Mouse (Mus musculus) heart, embryonic 15.5 days (tissue): ENCODE data around the gene Arl14. TPM values are rescaled to one million over a fixed set of nuclear protein-coding genes. Genes with fewer than 3 reads are reported as not detected.
"Not testable (repeated sequence)": the region's sequence is repeated elsewhere in the genome, so short reads cannot be mapped to it uniquely, and the experiment has no call there.

Experiments used
- ATAC-seq: fragments of 200-750 bp; cut with Nextera tagmentation; replicated peaks from 2 replicates; pipeline ENCODE4 v1.8.0; 2017; ENCODE audit warnings: low read depth, moderate TSS enrichment; ENCODE audit not compliant: insufficient number of reproducible peaks, insufficient read depth, low FRiP score
- H3K27ac ChIP-seq: fragments of 300-500 bp; sonication (generic); 2 replicates; pipeline ENCODE4 v1.5.1; 2015; ENCODE audit warnings: mild to moderate bottlenecking, inconsistent platforms
- H3K27me3 ChIP-seq: fragments of 300-500 bp; sonication (generic); 2 replicates; pipeline ENCODE4 v1.6.1; 2015; ENCODE audit warnings: inconsistent platforms
- H3K36me3 ChIP-seq: fragments of 300-500 bp; sonication (generic); 2 replicates; pipeline ENCODE4 v1.6.1; 2015; ENCODE audit warnings: mild to moderate bottlenecking, inconsistent platforms
- H3K4me1 ChIP-seq: fragments of 300-500 bp; sonication (generic); replicated peaks from 2 replicates; pipeline ENCODE4 v1.6.1; 2015; ENCODE audit warnings: inconsistent platforms
- H3K4me2 ChIP-seq: fragments of 300-500 bp; sonication (generic); 2 replicates; pipeline ENCODE4 v1.6.1; 2015; ENCODE audit warnings: inconsistent platforms, mild to moderate bottlenecking, moderate library complexity
- H3K4me3 ChIP-seq: fragments of 300-500 bp; sonication (generic); 2 replicates; pipeline ENCODE4 v1.5.1; 2015; ENCODE audit warnings: mild to moderate bottlenecking, inconsistent platforms
- H3K9ac ChIP-seq: fragments of 300-500 bp; sonication (generic); 2 replicates; pipeline ENCODE4 v1.6.1; 2015; ENCODE audit warnings: mild to moderate bottlenecking, inconsistent platforms
- H3K9me3 ChIP-seq: fragments of 300-500 bp; sonication (generic); replicated peaks from 2 replicates; pipeline ENCODE4 v1.6.1; 2016; ENCODE audit warnings: inconsistent platforms
- WGBS: fragments of 180-500 bp; shearing (Covaris S2); methylation state at CpG from one replicate; pipeline ENCODE4 v1.1.7; 2015; ENCODE audit warnings: mixed read lengths; 5-methylcytosine and 5-hydroxymethylcytosine counted together
- polyA plus RNA-seq: library from polyadenylated mRNA; unstranded; fragments of >200 nt; fragmentation: Nextera tagmentation; extraction: Ambion mirVana; gene quantifications from 2 replicates; pipeline ENCODE4 v1.2.1, GENCODE M21; 2015

The Arl14 gene
- polyA plus RNA-seq, 1 experiment from 2014 or later, result not detected

GRCm38 (mm10) chr3:69214566-69214965 lies 7.7 kb upstream of the Arl14 start:
- 83% methylated on average over 5 of the region's 5 CpGs for WGBS
- H3K27ac ChIP-seq, result no peak overlapping the region
- H3K4me2 ChIP-seq, result no peak overlapping the region
- ATAC-seq, result no peak
- no peak overlapping the region for H3K9ac ChIP-seq
- H3K27me3 ChIP-seq, result no peaks in the 10 kb centered on the region
- H3K4me3 ChIP-seq, result no peak overlapping the region
- H3K4me1 ChIP-seq, result no peaks in the 10 kb centered on the region
- no peaks in the 10 kb centered on the region for H3K9me3 ChIP-seq
- H3K36me3 ChIP-seq, result no peaks in the 10 kb centered on the region

GRCm38 (mm10) chr3:69222502-69222900 lies 282 bp downstream of the Arl14 start:
- H3K4me3 ChIP-seq, result no peak overlapping the region
- no peak overlapping the region for H3K4me2 ChIP-seq
- WGBS, result 85% methylated on average over 14 of the region's 14 CpGs
- no peak for ATAC-seq
- H3K27me3 ChIP-seq, result no peaks in the 10 kb centered on the region
- H3K36me3 ChIP-seq, result no peaks in the 10 kb centered on the region
- no peak overlapping the region for H3K9ac ChIP-seq
- no peak overlapping the region for H3K27ac ChIP-seq
- H3K9me3 ChIP-seq, result no peaks in the 10 kb centered on the region
- H3K4me1 ChIP-seq, result peaks cover 12% of the 10 kb centered on the region

- 90% methylated on average over 7 of the region's 7 CpGs for WGBS
- ATAC-seq, result no peak
- H3K9me3 ChIP-seq, result no peaks in the 10 kb centered on the region
- H3K27me3 ChIP-seq, result no peaks in the 10 kb centered on the region
- no peak overlapping the region for H3K4me2 ChIP-seq
- no peak overlapping the region for H3K9ac ChIP-seq
- no peaks in the 10 kb centered on the region for H3K36me3 ChIP-seq
- no peak overlapping the region for H3K27ac ChIP-seq
- H3K4me1 ChIP-seq, result peaks cover 12% of the 10 kb centered on the region
- no peak overlapping the region for H3K4me3 ChIP-seq
Observed at GRCm38 (mm10) chr3:69222987-69223386, 768 bp downstream of the Arl14 start.

- Histone ChIP-seq H3K4me2 (no peak overlapping the region), H3K4me3 (no peak overlapping the region), H3K27ac (no peak overlapping the region), H3K27me3 (no peaks in the 10 kb centered on the region), H3K4me1 (peaks cover 12% of the 10 kb centered on the region), H3K9ac (no peak overlapping the region), H3K9me3 (no peaks in the 10 kb centered on the region), H3K36me3 (no peaks in the 10 kb centered on the region)
- ATAC-seq, result no peak
- WGBS, result 63% methylated on average over 8 of the region's 8 CpGs
Observed at GRCm38 (mm10) chr3:69223666-69224065, 1.4 kb downstream of the Arl14 start.

- no peak overlapping the region for H3K4me3 ChIP-seq
- H3K36me3 ChIP-seq, result no peaks in the 10 kb centered on the region
- H3K27ac ChIP-seq, result peak overlapping the region; percentile 73
- ATAC-seq, result no peak
- peaks cover 12% of the 10 kb centered on the region for H3K4me1 ChIP-seq
- no peak overlapping the region for H3K9ac ChIP-seq
- no peak overlapping the region for H3K4me2 ChIP-seq
- H3K27me3 ChIP-seq, result no peaks in the 10 kb centered on the region
- H3K9me3 ChIP-seq, result no peaks in the 10 kb centered on the region
Observed at GRCm38 (mm10) chr3:69225019-69225418, 2.8 kb downstream of the Arl14 start.

GRCm38 (mm10) chr3:69226496-69226895 lies 4.3 kb downstream of the Arl14 start:
- H3K27ac ChIP-seq, result no peak overlapping the region
- no peak for ATAC-seq

GRCm38 (mm10) chr3:69228002-69228401 lies 5.8 kb downstream of the Arl14 start:
- Histone ChIP-seq H3K9ac (no peak overlapping the region), H3K4me1 (peaks cover 12% of the 10 kb centered on the region), H3K4me2 (no peak overlapping the region), H3K27ac (no peak overlapping the region), H3K9me3 (no peaks in the 10 kb centered on the region), H3K36me3 (no peaks in the 10 kb centered on the region), H3K27me3 (no peaks in the 10 kb centered on the region), H3K4me3 (no peak overlapping the region)
- WGBS, result 88% methylated on average over 1 of the region's 1 CpGs
- ATAC-seq, result no peak

More at GRCm38 (mm10) chr3:69226496-69226895, 4.3 kb downstream of the Arl14 start:
- Histone ChIP-seq H3K36me3 (no peaks in the 10 kb centered on the region), H3K4me1 (peaks cover 12% of the 10 kb centered on the region), H3K9me3 (no peaks in the 10 kb centered on the region), H3K4me2 (no peak overlapping the region), H3K9ac (no peak overlapping the region), H3K4me3 (no peak overlapping the region), H3K27me3 (no peaks in the 10 kb centered on the region)
- WGBS, result 52% methylated on average over 2 of the region's 2 CpGs

GRCm38 (mm10) chr3:69231522-69232138 lies 9.4 kb downstream of the Arl14 start:
- Histone ChIP-seq H3K4me1 (no peaks in the 10 kb centered on the region), H3K36me3 (no peaks in the 10 kb centered on the region), H3K9me3 (no peaks in the 10 kb centered on the region), H3K4me2 (no peak overlapping the region), H3K27ac (no peak overlapping the region), H3K27me3 (no peaks in the 10 kb centered on the region), H3K4me3 (no peak overlapping the region), H3K9ac (no peak overlapping the region)
- WGBS, result 86% methylated on average over 14 of the region's 14 CpGs
- ATAC-seq, result no peak

GRCm38 (mm10) chr3:69233552-69234189 lies 11.5 kb downstream of the Arl14 start:
- not testable (repeated sequence) for H3K4me1 ChIP-seq, H3K4me2 ChIP-seq, H3K27ac ChIP-seq, H3K36me3 ChIP-seq, H3K27me3 ChIP-seq, H3K4me3 ChIP-seq, H3K9ac ChIP-seq, ATAC-seq, H3K9me3 ChIP-seq
- 85% methylated on average over 10 of the region's 10 CpGs for WGBS

- no peaks in the 10 kb centered on the region for H3K4me1 ChIP-seq
- WGBS, result 84% methylated on average over 1 of the region's 1 CpGs
- no peak overlapping the region for H3K27ac ChIP-seq
- H3K4me2 ChIP-seq, result no peak overlapping the region
- no peak for ATAC-seq
- no peaks in the 10 kb centered on the region for H3K9me3 ChIP-seq
- no peaks in the 10 kb centered on the region for H3K36me3 ChIP-seq
- H3K27me3 ChIP-seq, result no peaks in the 10 kb centered on the region
- no peak overlapping the region for H3K4me3 ChIP-seq
- no peak overlapping the region for H3K9ac ChIP-seq
Observed at GRCm38 (mm10) chr3:69234525-69234924, 12.3 kb downstream of the Arl14 start.

- Histone ChIP-seq H3K4me3 (no peak overlapping the region), H3K4me2 (no peak overlapping the region), H3K9ac (no peak overlapping the region), H3K27me3 (no peaks in the 10 kb centered on the region), H3K9me3 (no peaks in the 10 kb centered on the region), H3K27ac (no peak overlapping the region), H3K4me1 (no peaks in the 10 kb centered on the region), H3K36me3 (no peaks in the 10 kb centered on the region)
- 78% methylated on average over 3 of the region's 3 CpGs for WGBS
- ATAC-seq, result no peak
Observed at GRCm38 (mm10) chr3:69235806-69236205, 13.6 kb downstream of the Arl14 start.

- Histone ChIP-seq H3K9ac (no peak overlapping the region), H3K36me3 (no peaks in the 10 kb centered on the region), H3K4me2 (no peak overlapping the region), H3K4me3 (no peak overlapping the region), H3K27ac (no peak overlapping the region), H3K4me1 (no peaks in the 10 kb centered on the region), H3K27me3 (no peaks in the 10 kb centered on the region), H3K9me3 (no peaks in the 10 kb centered on the region)
- no peak for ATAC-seq
- WGBS, result 83% methylated on average over 12 of the region's 12 CpGs
Observed at GRCm38 (mm10) chr3:69236491-69236890, 14.3 kb downstream of the Arl14 start.
